Mouse (Mus musculus) kidney, postnatal 14 days (tissue): ENCODE data around the gene Gzmm.

ENCODE experiments used
- DNase-seq: peaks from one replicate; pipeline ENCODE4 v3.0.0; 2022; ENCODE audit warnings: mixed read lengths

The Gzmm gene

GRCm38 (mm10) chr10:79732500-79732899 is 43.7 kb downstream of the Gzmm start:
- DNase-seq: no peak

GRCm38 (mm10) chr10:79733847-79734246 is 45.0 kb downstream of the Gzmm start:
- DNase-seq: no peak

- no peak for DNase-seq
These were observed 46.5 kb downstream of the Gzmm start for GRCm38 (mm10) chr10:79735361-79735760.

GRCm38 (mm10) chr10:79736706-79737105 is 47.9 kb downstream of the Gzmm start:
- DNase-seq: no peak

DNA sequence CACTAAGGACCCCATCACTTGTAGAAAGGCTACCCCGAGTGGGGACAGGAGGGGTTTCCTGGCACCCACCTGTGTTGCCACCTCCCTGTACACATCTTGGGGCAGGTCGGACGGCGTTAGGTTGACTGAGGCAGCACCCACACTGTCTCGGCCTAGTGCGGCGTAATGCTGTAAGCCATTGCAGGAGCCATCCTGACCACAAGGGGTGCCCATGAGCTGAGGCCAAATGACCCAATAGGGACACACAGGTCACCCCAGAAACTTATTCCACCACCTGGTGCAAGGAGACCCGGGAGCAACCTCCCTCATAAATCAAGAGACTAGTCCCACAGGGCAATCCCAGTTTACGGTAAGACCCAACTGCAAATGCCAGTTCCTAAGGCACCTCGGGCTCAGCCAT is 49.4 kb downstream of the Gzmm start:
- no peak for DNase-seq

GRCm38 (mm10) chr10:79739234-79739633 is 50.4 kb downstream of the Gzmm start:
- DNase-seq: no peak

DNA sequence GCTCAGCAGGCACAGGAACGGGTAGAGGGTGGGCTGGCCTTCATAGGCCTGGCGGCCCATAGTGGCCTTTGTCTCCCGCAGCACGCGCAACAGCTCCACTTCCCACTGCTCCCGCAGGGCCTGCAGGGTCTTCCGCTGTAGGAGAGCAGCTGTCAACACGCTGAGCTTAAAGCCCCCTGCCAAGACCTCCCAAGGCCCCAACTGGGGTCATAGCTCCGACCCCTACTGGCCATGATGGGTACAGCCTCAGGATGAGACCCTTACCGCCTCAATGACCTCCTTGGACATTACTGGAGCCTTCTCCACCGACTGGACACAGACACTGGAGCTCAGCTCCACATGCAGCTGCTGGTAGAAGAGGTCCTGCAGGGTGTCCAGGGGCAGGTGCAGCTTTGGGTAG is 52.0 kb downstream of the Gzmm start:
- DNase-seq: no peak

GRCm38 (mm10) chr10:79743161-79743560 is 54.3 kb downstream of the Gzmm start:
- no peak for DNase-seq

- no peak for DNase-seq
These were observed 55.0 kb downstream of the Gzmm start for GRCm38 (mm10) chr10:79743650-79744365.
